Mouse (Mus musculus) forebrain, postnatal 0 days (tissue): ENCODE data around the gene Cyp3a11. TPM values are rescaled to one million over a fixed set of nuclear protein-coding genes. Genes with fewer than 3 reads are reported as not detected.
"Not testable (repeated sequence)": the region's sequence is repeated elsewhere in the genome, so short reads cannot be mapped to it uniquely, and the experiment has no call there.

Source experiments
- ATAC-seq: fragments of 200-750 bp; cut with Nextera tagmentation; 2 replicates; pipeline ENCODE4 v1.8.0; 2017; ENCODE audit warnings: mild to moderate bottlenecking, moderate library complexity
- DNase-seq: peaks from one replicate; pipeline ENCODE4 v3.0.0-alpha.2; 2015
- H3K27ac ChIP-seq: fragments of 300-500 bp; sonication (generic); 2 replicates; pipeline ENCODE4 v1.5.1; 2014; ENCODE audit warnings: low read depth, mild to moderate bottlenecking, antibody characterized with exemption, low read length, moderate library complexity, mixed read lengths
- H3K27me3 ChIP-seq: fragments of 300-500 bp; sonication (generic); 2 replicates; pipeline ENCODE4 v1.6.1; 2014; ENCODE audit warnings: mild to moderate bottlenecking, low read length, mixed read lengths; ENCODE audit not compliant: insufficient read depth
- H3K36me3 ChIP-seq: fragments of 300-500 bp; sonication (generic); 2 replicates; pipeline ENCODE4 v1.6.1; 2014; ENCODE audit warnings: mild to moderate bottlenecking, moderate library complexity; ENCODE audit not compliant: insufficient read depth
- H3K4me1 ChIP-seq: fragments of 300-500 bp; sonication (generic); 2 replicates; pipeline ENCODE4 v1.6.1; 2014; ENCODE audit warnings: antibody characterized with exemption; ENCODE audit not compliant: insufficient read depth
- H3K4me2 ChIP-seq: fragments of 300-500 bp; sonication (generic); 2 replicates; pipeline ENCODE4 v1.6.1; 2014; ENCODE audit warnings: low read depth, mild to moderate bottlenecking, moderate library complexity
- H3K4me3 ChIP-seq: fragments of 300-500 bp; sonication (generic); 2 replicates; pipeline ENCODE4 v1.5.1; 2014; ENCODE audit warnings: low read depth, low read length, mixed read lengths
- H3K9ac ChIP-seq: fragments of 300-500 bp; sonication (generic); 2 replicates; pipeline ENCODE4 v1.6.1; 2014; ENCODE audit warnings: mild to moderate bottlenecking
- H3K9me3 ChIP-seq: fragments of 300-500 bp; sonication (generic); 2 replicates; pipeline ENCODE4 v1.6.1; 2016; ENCODE audit warnings: low read length
- CTCF ChIP-seq: sonication (generic); IDR thresholded peaks from 2 replicates; pipeline ENCODE4 v1.5.1; 2016; ENCODE audit warnings: antibody characterized with exemption, control low read depth, low read depth
- WGBS: fragments of 180-500 bp; shearing (Covaris S2); extraction: QIAGEN DNeasy Blood & Tissue Kit; methylation state at CpG from one replicate; pipeline ENCODE4 v1.1.7; 2014; 5-methylcytosine and 5-hydroxymethylcytosine counted together
- polyA plus RNA-seq: library from polyadenylated mRNA; unstranded; fragments of >200 nt; fragmentation: Nextera tagmentation; extraction: Ambion mirVana; gene quantifications from 2 replicates; pipeline ENCODE4 v1.2.1, GENCODE M21; 2015
- total RNA-seq: library from RNA; depleted of rRNA; stranded (reverse); fragments of >200 nt; gene quantifications from 2 replicates; pipeline ENCODE4 v1.2.3, GENCODE M21; 2014; rRNA removed

Cyp3a11 gene
- not detected in 2 replicates for total RNA-seq
- not detected in 2 replicates for polyA plus RNA-seq

- 83% methylated on average over 3 of the region's 3 CpGs for WGBS
- Histone ChIP-seq H3K4me3 (no peak within 1 kb of the TSS), H3K36me3 (no peaks in the 10 kb centered on the region), H3K9me3 (peaks cover 25% of the 10 kb centered on the region; the same call in 1 of the 2 replicates), H3K4me1 (no peaks in the 10 kb centered on the region), H3K4me2 (no peak within 1 kb of the TSS), H3K27me3 (no peaks in the 10 kb centered on the region), H3K27ac (no peak within 1 kb of the TSS), H3K9ac (no peak within 1 kb of the TSS)
- ATAC-seq = no peak
- no peak for TF ChIP-seq CTCF
- no peak for DNase-seq
Measured at GRCm38 (mm10) chr5:145879688-145880087, at the start of gene Cyp3a11. Gene Cyp3a11, minus strand, starts transcription at chr5:145879964.

GRCm38 (mm10) chr5:145912912-145913311, 33.1 kb upstream of the Cyp3a11 start:
- no peak for TF ChIP-seq CTCF

GRCm38 (mm10) chr5:145911781-145912180, 32.0 kb upstream of the Cyp3a11 start:
- DNase-seq (no peak), ATAC-seq (no peak)
- no peaks in the 10 kb centered on the region for H3K36me3 ChIP-seq
- 0 out of 2 replicates have a peak, but pooled peaks cover 12% of the 10 kb centered on the region for H3K9me3 ChIP-seq
- H3K27ac ChIP-seq = no peak overlapping the region
- TF ChIP-seq CTCF = no peak
- no peaks in the 10 kb centered on the region for H3K27me3 ChIP-seq
- no peak overlapping the region for H3K4me3 ChIP-seq
- no peaks in the 10 kb centered on the region for H3K4me1 ChIP-seq
- no peak overlapping the region for H3K4me2 ChIP-seq
- H3K9ac ChIP-seq = no peak overlapping the region

More at GRCm38 (mm10) chr5:145912912-145913311, 33.1 kb upstream of the Cyp3a11 start:
- H3K9ac ChIP-seq = no peak overlapping the region
- H3K36me3 ChIP-seq = no peaks in the 10 kb centered on the region
- no peaks in the 10 kb centered on the region for H3K4me1 ChIP-seq
- H3K27ac ChIP-seq = no peak overlapping the region
- no peak overlapping the region for H3K4me2 ChIP-seq
- H3K4me3 ChIP-seq = no peak overlapping the region
- H3K9me3 ChIP-seq = peaks cover 14% of the 10 kb centered on the region; the same call in 1 of the 2 replicates
- DNase-seq (no peak), ATAC-seq (no peak)
- no peaks in the 10 kb centered on the region for H3K27me3 ChIP-seq

GRCm38 (mm10) chr5:145906937-145907336, 27.2 kb upstream of the Cyp3a11 start:
- ATAC-seq, H3K9ac ChIP-seq, H3K27me3 ChIP-seq, DNase-seq, H3K4me3 ChIP-seq, H3K4me1 ChIP-seq, H3K4me2 ChIP-seq, H3K36me3 ChIP-seq, H3K27ac ChIP-seq: not testable (repeated sequence)
- WGBS = 86% methylated on average over 2 of the region's 2 CpGs
- H3K9me3 ChIP-seq = peaks cover 16% of the 10 kb centered on the region; the same call in 1 of the 2 replicates

GRCm38 (mm10) chr5:145904535-145904934, 24.8 kb upstream of the Cyp3a11 start:
- no peak overlapping the region for H3K4me3 ChIP-seq
- no peak for ATAC-seq
- H3K4me2 ChIP-seq = no peak overlapping the region
- TF ChIP-seq CTCF = no peak
- peaks cover 24% of the 10 kb centered on the region; the same call in 1 of the 2 replicates for H3K9me3 ChIP-seq
- no peaks in the 10 kb centered on the region for H3K4me1 ChIP-seq
- no peaks in the 10 kb centered on the region for H3K36me3 ChIP-seq
- WGBS = 92% methylated on average over 1 of the region's 1 CpGs
- no peak for DNase-seq
- no peak overlapping the region for H3K27ac ChIP-seq
- H3K27me3 ChIP-seq = no peaks in the 10 kb centered on the region
- H3K9ac ChIP-seq = no peak overlapping the region

GRCm38 (mm10) chr5:145903349-145903748, 23.6 kb upstream of the Cyp3a11 start:
- H3K4me2 ChIP-seq = no peak overlapping the region
- H3K9me3 ChIP-seq = peaks cover 21% of the 10 kb centered on the region; the same call in 1 of the 2 replicates
- no peaks in the 10 kb centered on the region for H3K4me1 ChIP-seq
- H3K27ac ChIP-seq = no peak overlapping the region
- ATAC-seq = no peak
- no peak for TF ChIP-seq CTCF
- no peak overlapping the region for H3K9ac ChIP-seq
- no peak overlapping the region for H3K4me3 ChIP-seq
- no peaks in the 10 kb centered on the region for H3K36me3 ChIP-seq
- H3K27me3 ChIP-seq = no peaks in the 10 kb centered on the region
- 95% methylated on average over 1 of the region's 1 CpGs for WGBS
- no peak for DNase-seq

- Histone ChIP-seq H3K4me3 (no peak overlapping the region), H3K36me3 (no peaks in the 10 kb centered on the region), H3K4me1 (no peaks in the 10 kb centered on the region), H3K4me2 (no peak overlapping the region), H3K9me3 (peaks cover 12% of the 10 kb centered on the region; the same call in 1 of the 2 replicates), H3K27me3 (no peaks in the 10 kb centered on the region), H3K27ac (no peak overlapping the region), H3K9ac (no peak overlapping the region)
- TF ChIP-seq CTCF = no peak
- no peak for ATAC-seq
- 54% methylated on average over 2 of the region's 2 CpGs for WGBS
- no peak for DNase-seq
Measured at GRCm38 (mm10) chr5:145900436-145900990, 20.7 kb upstream of the Cyp3a11 start.
